26 mouse cellular contexts compared by ENCODE assay signal in the genomic region with DNA sequence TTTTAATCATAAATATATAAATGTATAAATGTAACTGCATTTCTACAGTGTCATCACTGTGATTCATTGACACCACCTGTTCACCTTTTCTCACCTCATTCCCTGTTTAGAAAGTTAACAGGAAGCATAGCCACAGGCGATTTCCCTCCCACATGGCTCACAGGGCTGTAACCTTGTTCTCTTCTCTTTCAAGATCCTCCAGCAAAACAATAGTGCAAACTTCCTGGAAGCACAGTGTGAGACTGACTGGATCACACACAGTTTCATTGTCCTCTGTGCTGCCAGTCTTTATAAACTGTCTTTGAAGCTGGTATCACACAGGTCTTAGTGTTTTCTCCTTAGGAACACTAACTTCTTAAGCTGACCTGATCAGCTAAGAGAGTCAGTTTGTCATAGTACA.
DNase-seq lines count a peak whose midpoint lies in the region; ATAC-seq and TF ChIP-seq lines count a peak whose summit lies in the region.
"Had no signal": no experiment of that assay in that cellular context is flagged by ENCODE, and none has a peak within 500 bp of the region (broad histone marks: within the 10 kb centered on the region; RNA-seq: fewer than 3 reads in every experiment).

No protein-coding gene starts in this region.

- H3K36me3 ChIP-seq in forebrain, embryonic 14.5 days (ENCODE audit: control insufficient read depth, insufficient read depth, low read length), result no peaks in the 10 kb centered on the region
- no peaks in the 10 kb centered on the region for H3K36me3 ChIP-seq in forebrain, embryonic 15.5 days
- H3K36me3 ChIP-seq in forebrain, embryonic 13.5 days (ENCODE audit: poor library complexity, severe bottlenecking), result no peaks in the 10 kb centered on the region
- H3K36me3 ChIP-seq in forebrain, embryonic 11.5 days (ENCODE audit: control insufficient read depth, insufficient read depth, low read length), result no peaks in the 10 kb centered on the region
- H3K36me3 ChIP-seq: embryonic facial prominence, embryonic 15.5 days; forebrain, embryonic 12.5 days; heart, embryonic 10.5 days; hindbrain, embryonic 12.5 days had no signal

- no peak overlapping the region for H3K4me3 ChIP-seq in cerebellum, adult 2 months (replicated peaks; ENCODE audit: insufficient read depth, low read depth, low read length)
- no peak overlapping the region for H3K4me3 ChIP-seq in forebrain, embryonic 14.5 days (ENCODE audit: low read depth, low read length)
- H3K4me3 ChIP-seq in forebrain, embryonic 15.5 days, result no peak overlapping the region
- no peak overlapping the region for H3K4me3 ChIP-seq in forebrain, embryonic 13.5 days
- H3K4me3 ChIP-seq in forebrain, embryonic 11.5 days (ENCODE audit: low read depth, low read length), result no peak overlapping the region
- H3K4me3 ChIP-seq: embryonic facial prominence, embryonic 15.5 days; forebrain, embryonic 12.5 days; heart, embryonic 10.5 days; hindbrain, embryonic 12.5 days had no signal

- peaks cover 4% of the 10 kb centered on the region; the same call in 1 of the 2 replicates for H3K4me1 ChIP-seq in cerebellum, adult 2 months (ENCODE audit: control insufficient read depth, insufficient read depth, low read length)
- no peaks in the 10 kb centered on the region for H3K4me1 ChIP-seq in forebrain, embryonic 14.5 days (ENCODE audit: control insufficient read depth, insufficient read depth, low read length)
- no peaks in the 10 kb centered on the region for H3K4me1 ChIP-seq in forebrain, embryonic 15.5 days
- no peaks in the 10 kb centered on the region for H3K4me1 ChIP-seq in forebrain, embryonic 13.5 days
- no peaks in the 10 kb centered on the region for H3K4me1 ChIP-seq in forebrain, embryonic 11.5 days (replicated peaks; ENCODE audit: control insufficient read depth, insufficient read depth, low read length)
- H3K4me1 ChIP-seq: embryonic facial prominence, embryonic 15.5 days; forebrain, embryonic 12.5 days; heart, embryonic 10.5 days; hindbrain, embryonic 12.5 days had no signal

- no peak overlapping the region for H3K9ac ChIP-seq in forebrain, embryonic 14.5 days (ENCODE audit: low read length)
- H3K9ac ChIP-seq in forebrain, embryonic 15.5 days (replicated peaks), result no peak overlapping the region
- no peak overlapping the region for H3K9ac ChIP-seq in forebrain, embryonic 13.5 days
- H3K9ac ChIP-seq in forebrain, embryonic 11.5 days (ENCODE audit: low read length), result no peak overlapping the region
- H3K9ac ChIP-seq: embryonic facial prominence, embryonic 15.5 days; forebrain, embryonic 12.5 days; hindbrain, embryonic 12.5 days had no signal

- no peak for ATAC-seq in forebrain, embryonic 14.5 days
- ATAC-seq in forebrain, embryonic 15.5 days (replicated peaks), result no peak
- ATAC-seq in forebrain, embryonic 13.5 days, result no peak
- ATAC-seq in forebrain, embryonic 11.5 days (replicated peaks; ENCODE audit: low FRiP score), result no peak
- ATAC-seq: CD4-positive, CD25-positive, alpha-beta regulatory T cell, adult 4 months; hindbrain, embryonic 16.5 days; inflammation-experienced regulatory T-cells, adult 6 months; intestine, postnatal 0 days; Patski had no signal

- H3K27ac ChIP-seq in cerebellum, adult 2 months (ENCODE audit: insufficient read depth, low read length), result no peak overlapping the region
- H3K27ac ChIP-seq in forebrain, embryonic 14.5 days (ENCODE audit: low read depth, low read length), result no peak overlapping the region
- H3K27ac ChIP-seq in forebrain, embryonic 15.5 days (replicated peaks), result no peak overlapping the region
- H3K27ac ChIP-seq in forebrain, embryonic 13.5 days, result no peak overlapping the region
- H3K27ac ChIP-seq in forebrain, embryonic 11.5 days (ENCODE audit: low read depth, low read length), result no peak overlapping the region
- H3K27ac ChIP-seq: embryonic facial prominence, embryonic 15.5 days; forebrain, embryonic 12.5 days; heart, embryonic 10.5 days; hindbrain, embryonic 12.5 days had no signal

- DNase-seq in cerebellum, adult 2 months, result peak; percentile 19 to 62
- DNase-seq in cerebellum, adult 18-20 months, result no peak
- DNase-seq in forebrain, embryonic 14.5 days (ENCODE audit: low spot score), result peak; percentile 4
- DNase-seq in brain, embryonic 14.5 days (ENCODE audit: low read depth), result peak; percentile 20
- DNase-seq in forebrain, embryonic 11.5 days (ENCODE audit: low spot score), result no peak
- DNase-seq: adrenal gland, adult 2 months; adrenal gland, postnatal 25 days; B cell, adult 2 months; cerebellum, adult 11-12 months; cerebellum, postnatal 14 days; gastrocnemius, postnatal 10 days; heart, adult 18-20 months; heart, postnatal 10 days; heart, postnatal 4 days; kidney, adult 8-10 months had no signal

- no peak for TF ChIP-seq POLR2A in cerebellum, adult 2 months (IDR thresholded peaks at IDR 0.05; ENCODE audit: borderline replicate concordance, insufficient read depth, low read length)
- TF ChIP-seq POLR2A in brain, embryonic 14.5 days (IDR thresholded peaks at IDR 0.05; ENCODE audit: borderline replicate concordance, extremely low read depth, insufficient read depth, insufficient read length, poor library complexity, severe bottlenecking), result no peak

- no peak for TF ChIP-seq CTCF in cerebellum, adult 2 months (IDR thresholded peaks at IDR 0.05; ENCODE audit: borderline replicate concordance, insufficient read depth, low read depth, low read length)
- TF ChIP-seq CTCF in brain, embryonic 14.5 days (IDR thresholded peaks at IDR 0.05; ENCODE audit: borderline replicate concordance, extremely low read depth, insufficient read depth, insufficient read length), result no peak

- H3K4me2 ChIP-seq in forebrain, embryonic 14.5 days (ENCODE audit: low read length), result no peak overlapping the region
- no peak overlapping the region for H3K4me2 ChIP-seq in forebrain, embryonic 15.5 days (replicated peaks)
- no peak overlapping the region for H3K4me2 ChIP-seq in forebrain, embryonic 13.5 days
- H3K4me2 ChIP-seq in forebrain, embryonic 11.5 days (ENCODE audit: low read depth, low read length, severe bottlenecking), result no peak overlapping the region
- H3K4me2 ChIP-seq: embryonic facial prominence, embryonic 15.5 days; forebrain, embryonic 12.5 days; hindbrain, embryonic 12.5 days had no signal

- 33% methylated on average over 1 of the region's 1 CpGs for WGBS in cerebellum, adult 2 months
- 40% methylated on average over 1 of the region's 1 CpGs for WGBS in forebrain, embryonic 14.5 days
- WGBS in forebrain, embryonic 15.5 days, result 39% methylated on average over 1 of the region's 1 CpGs
- WGBS in forebrain, embryonic 13.5 days, result 30% methylated on average over 1 of the region's 1 CpGs
- 37% methylated on average over 1 of the region's 1 CpGs for WGBS in forebrain, embryonic 11.5 days

- no peaks in the 10 kb centered on the region for H3K9me3 ChIP-seq in forebrain, embryonic 14.5 days (replicated peaks; ENCODE audit: control insufficient read depth, low read length)
- H3K9me3 ChIP-seq in forebrain, embryonic 15.5 days, result no peaks in the 10 kb centered on the region
- no peaks in the 10 kb centered on the region for H3K9me3 ChIP-seq in forebrain, embryonic 13.5 days (replicated peaks)
- no peaks in the 10 kb centered on the region for H3K9me3 ChIP-seq in forebrain, embryonic 11.5 days (ENCODE audit: control insufficient read depth, low read length)
- H3K9me3 ChIP-seq: embryonic facial prominence, embryonic 15.5 days; forebrain, embryonic 12.5 days; heart, embryonic 10.5 days; hindbrain, embryonic 12.5 days had no signal

- H3K27me3 ChIP-seq in cerebellum, adult 2 months (ENCODE audit: control insufficient read depth, insufficient read depth, low read length), result no peaks in the 10 kb centered on the region
- H3K27me3 ChIP-seq in forebrain, embryonic 14.5 days (replicated peaks; ENCODE audit: control insufficient read depth, insufficient read depth, low read length), result no peaks in the 10 kb centered on the region
- no peaks in the 10 kb centered on the region for H3K27me3 ChIP-seq in forebrain, embryonic 15.5 days
- H3K27me3 ChIP-seq in forebrain, embryonic 13.5 days, result no peaks in the 10 kb centered on the region
- no peaks in the 10 kb centered on the region for H3K27me3 ChIP-seq in forebrain, embryonic 11.5 days (ENCODE audit: control insufficient read depth, insufficient read depth, low read length)
- H3K27me3 ChIP-seq: embryonic facial prominence, embryonic 15.5 days; forebrain, embryonic 12.5 days; hindbrain, embryonic 12.5 days; Patski had no signal

Comparison
In these comparisons a context has a peak if more than half of its experiments do, and no peak if none do; other contexts are left out.
1. DNase-seq: peak in cerebellum, adult 2 months (2 of 2), forebrain, embryonic 14.5 days (single experiment) and brain, embryonic 14.5 days (single experiment); none in cerebellum, adult 18-20 months (0 of 2) and forebrain, embryonic 11.5 days (single experiment).